In genomic region chr4:124659251-124660217, GRCm38 (mm10) we compare ENCODE assay signal across 8 mouse cellular contexts. TPM values are rescaled to one million over a fixed set of nuclear protein-coding genes. Genes with fewer than 3 reads are reported as not detected.
A peak's percentile ranks its signal among the peaks of the same experiment; 100 is the strongest.
DNase-seq lines count a peak whose midpoint lies in the region; ATAC-seq and TF ChIP-seq lines count a peak whose summit lies in the region.

No protein-coding gene starts in this region.

- ATAC-seq in liver, postnatal 0 days: no peak
- no peak for ATAC-seq in megakaryocyte-erythroid progenitor cell, adult 5-6 weeks (replicated peaks; ENCODE audit: low FRiP score, low TSS enrichment, poor library complexity, severe bottlenecking)
- no peak for ATAC-seq in megakaryocyte progenitor cell, adult 5-6 weeks (replicated peaks; ENCODE audit: poor library complexity)

- 0 out of 2 replicates have a peak, but pooled peaks cover 3% of the 10 kb centered on the region for H3K36me3 ChIP-seq in ES-Bruce4 (ENCODE audit: control insufficient read depth, insufficient read depth, low read length, poor library complexity, severe bottlenecking)
- no peaks in the 10 kb centered on the region for H3K36me3 ChIP-seq in liver, postnatal 0 days (replicated peaks; ENCODE audit: insufficient read depth, low read length)

- no peak for TF ChIP-seq POLR2A in ES-Bruce4 (IDR thresholded peaks at IDR 0.05; ENCODE audit: insufficient read depth, low read length)

- WGBS in liver, postnatal 0 days (ENCODE audit: insufficient replicate concordance): 3% methylated on average over 68 of the region's 68 CpGs

- peak overlapping the region; percentile 72 for H3K9ac ChIP-seq in ES-Bruce4 (ENCODE audit: low read depth, poor library complexity, severe bottlenecking)
- H3K9ac ChIP-seq in liver, postnatal 0 days (replicated peaks): no peak overlapping the region

- H3K4me1 ChIP-seq in ES-Bruce4 (ENCODE audit: control insufficient read depth, insufficient read depth, low read length): no peaks in the 10 kb centered on the region
- peaks cover 13% of the 10 kb centered on the region for H3K4me1 ChIP-seq in liver, postnatal 0 days (ENCODE audit: insufficient read depth)

- H3K4me3 ChIP-seq in ES-Bruce4 (ENCODE audit: low read depth, low read length): peak overlapping the region; percentile 59
- peak overlapping the region; percentile 17 for H3K4me3 ChIP-seq in liver, postnatal 0 days (ENCODE audit: low read depth, low read length)

- intact Hi-C loops in heart, postnatal 36 days (cut with DNase I): no loop called here

- H3K27ac ChIP-seq in ES-Bruce4 (ENCODE audit: insufficient read depth, low read length): no peak overlapping the region
- H3K27ac ChIP-seq in liver, postnatal 0 days (ENCODE audit: low read depth): no peak overlapping the region

- peak; percentile 40 for DNase-seq in embryo, embryonic 10.5 days (ENCODE audit: low spot score)
- DNase-seq in embryo, embryonic 9.5 days (ENCODE audit: extremely low spot score): no peak
- peak; percentile 18 to 42 for DNase-seq in heart, postnatal 36 days
- no peak for DNase-seq in liver, postnatal 0 days
- no peak for DNase-seq in layer of hippocampus, adult 8-10 months (ENCODE audit: low spot score in 2 of 2)

- TF ChIP-seq CTCF in ES-Bruce4 (IDR thresholded peaks at IDR 0.05; ENCODE audit: low read depth, low read length): no peak
- TF ChIP-seq CTCF in liver, postnatal 0 days (IDR thresholded peaks at IDR 0.05; ENCODE audit: low read depth): no peak

- H3K9me3 ChIP-seq in ES-Bruce4 (replicated peaks; ENCODE audit: control insufficient read depth, insufficient read depth, low read length, poor library complexity, severe bottlenecking): no peaks in the 10 kb centered on the region
- no peaks in the 10 kb centered on the region for H3K9me3 ChIP-seq in liver, postnatal 0 days (ENCODE audit: low read length)

- TF ChIP-seq EP300 in ES-Bruce4 (IDR thresholded peaks at IDR 0.05; ENCODE audit: insufficient read depth, low read depth, low read length): no peak
- TF ChIP-seq EP300 in liver, postnatal 0 days (IDR thresholded peaks at IDR 0.05; ENCODE audit: low read depth): no peak

- peaks cover 16% of the 10 kb centered on the region for H3K27me3 ChIP-seq in ES-Bruce4 (ENCODE audit: control insufficient read depth, insufficient read depth, low read length, poor library complexity, severe bottlenecking)
- peaks cover 87% of the 10 kb centered on the region for H3K27me3 ChIP-seq in liver, postnatal 0 days (ENCODE audit: insufficient read depth, low read length)

- peak overlapping the region; percentile 0; the same call in 1 of the 2 replicates for H3K4me2 ChIP-seq in liver, postnatal 0 days (ENCODE audit: low read depth, low read length)

RNA-seq across cellular contexts. Expression of gene Pou3f1, which starts 2.9 kb away (rescaled TPM):
- polyA plus RNA-seq in ES-Bruce4 (2011; ENCODE audit: insufficient read depth, insufficient read length, low read depth, missing spikeins): 12.8 and 14.9 TPM in 2 replicates
- under 1 TPM; 0.11 to 0.16 TPM for total RNA-seq in heart, postnatal 36 days (2021)
- not detected in 2 replicates for polyA plus RNA-seq in liver, postnatal 0 days (2015; fragmentation: Nextera tagmentation; extraction: Ambion mirVana)
- total RNA-seq in megakaryocyte-erythroid progenitor cell, adult 5-6 weeks (2014; fragmentation: Nextera tagmentation): not detected in 2 replicates
- total RNA-seq in megakaryocyte-erythroid progenitor cell, adult 5-6 weeks (2017): 0.23 TPM in 1 of 2 replicates, not detected in the other
- 0.05 TPM in 1 of 2 replicates, not detected in the other for total RNA-seq in megakaryocyte progenitor cell, adult 5-6 weeks (2015)
- not detected in 2 replicates for total RNA-seq in megakaryocyte progenitor cell, adult 5-6 weeks (2017)
- total RNA-seq in layer of hippocampus, adult 8-10 months (2022): 10 to 100 TPM; 39.6 to 42.8 (median 40.0) TPM

RNA-seq across cellular contexts. Expression of gene Utp11, which starts 33.9 kb away (rescaled TPM):
- 56.9 and 60.4 TPM in 2 replicates for polyA plus RNA-seq in ES-Bruce4 (2011; ENCODE audit: insufficient read depth, insufficient read length, low read depth, missing spikeins)
- total RNA-seq in heart, postnatal 36 days (2021): 10 to 100 TPM; 12.1 to 14.0 TPM
- 20.1 and 21.6 TPM in 2 replicates for polyA plus RNA-seq in liver, postnatal 0 days (2015; fragmentation: Nextera tagmentation; extraction: Ambion mirVana)
- total RNA-seq in megakaryocyte-erythroid progenitor cell, adult 5-6 weeks (2014; fragmentation: Nextera tagmentation): 54.9 and 55.0 TPM in 2 replicates
- total RNA-seq in megakaryocyte-erythroid progenitor cell, adult 5-6 weeks (2017): 101 and 103 TPM in 2 replicates
- 78.0 and 81.5 TPM in 2 replicates for total RNA-seq in megakaryocyte progenitor cell, adult 5-6 weeks (2015)
- total RNA-seq in megakaryocyte progenitor cell, adult 5-6 weeks (2017): 70.8 and 93.1 TPM in 2 replicates
- total RNA-seq in layer of hippocampus, adult 8-10 months (2022): 10 to 100 TPM; 15.3 to 18.3 (median 16.4) TPM

RNA-seq across cellular contexts. Expression of gene Fhl3, which starts 41.0 kb away (rescaled TPM):
- 11.4 and 14.0 TPM in 2 replicates for polyA plus RNA-seq in ES-Bruce4 (2011; ENCODE audit: insufficient read depth, insufficient read length, low read depth, missing spikeins)
- total RNA-seq in heart, postnatal 36 days (2021): 10 to 100 TPM; 12.9 to 13.7 TPM
- polyA plus RNA-seq in liver, postnatal 0 days (2015; fragmentation: Nextera tagmentation; extraction: Ambion mirVana): 2.5 and 2.7 TPM in 2 replicates
- 3.3 and 5.3 TPM in 2 replicates for total RNA-seq in megakaryocyte-erythroid progenitor cell, adult 5-6 weeks (2014; fragmentation: Nextera tagmentation)
- total RNA-seq in megakaryocyte-erythroid progenitor cell, adult 5-6 weeks (2017): 0.42 and 4.1 TPM in 2 replicates
- 17.1 and 19.3 TPM in 2 replicates for total RNA-seq in megakaryocyte progenitor cell, adult 5-6 weeks (2015)
- total RNA-seq in megakaryocyte progenitor cell, adult 5-6 weeks (2017): 4.9 and 5.3 TPM in 2 replicates
- total RNA-seq in layer of hippocampus, adult 8-10 months (2022): 1 to 10 TPM; 1.6 to 2.9 (median 2.0) TPM

RNA-seq across cellular contexts. Expression of gene 3100002H09Rik, which starts 48.9 kb away (rescaled TPM):
- 0.78 TPM in 1 of 2 replicates, not detected in the other for polyA plus RNA-seq in ES-Bruce4 (2011; ENCODE audit: insufficient read depth, insufficient read length, low read depth, missing spikeins)
- total RNA-seq in heart, postnatal 36 days (2021): not detected
- not detected in 2 replicates for polyA plus RNA-seq in liver, postnatal 0 days (2015; fragmentation: Nextera tagmentation; extraction: Ambion mirVana)
- total RNA-seq in megakaryocyte-erythroid progenitor cell, adult 5-6 weeks (2014; fragmentation: Nextera tagmentation): not detected in 2 replicates
- not detected in 2 replicates for total RNA-seq in megakaryocyte-erythroid progenitor cell, adult 5-6 weeks (2017)
- not detected in 2 replicates for total RNA-seq in megakaryocyte progenitor cell, adult 5-6 weeks (2015)
- not detected in 2 replicates for total RNA-seq in megakaryocyte progenitor cell, adult 5-6 weeks (2017)
- total RNA-seq in layer of hippocampus, adult 8-10 months (2022): 1 to 10 TPM in 2 of 4 experiments, under 1 TPM in 2; 0.80 to 2.4 (median 1.1) TPM

RNA-seq across cellular contexts. Expression of gene Sf3a3, which starts 55.0 kb away (rescaled TPM):
- polyA plus RNA-seq in ES-Bruce4 (2011; ENCODE audit: insufficient read depth, insufficient read length, low read depth, missing spikeins): 110 and 127 TPM in 2 replicates
- total RNA-seq in heart, postnatal 36 days (2021): 10 to 100 TPM; 18.1 to 18.2 TPM
- 37.1 and 37.2 TPM in 2 replicates for polyA plus RNA-seq in liver, postnatal 0 days (2015; fragmentation: Nextera tagmentation; extraction: Ambion mirVana)
- 99.2 and 101 TPM in 2 replicates for total RNA-seq in megakaryocyte-erythroid progenitor cell, adult 5-6 weeks (2014; fragmentation: Nextera tagmentation)
- total RNA-seq in megakaryocyte-erythroid progenitor cell, adult 5-6 weeks (2017): 208 and 222 TPM in 2 replicates
- total RNA-seq in megakaryocyte progenitor cell, adult 5-6 weeks (2015): 98.5 and 113 TPM in 2 replicates
- total RNA-seq in megakaryocyte progenitor cell, adult 5-6 weeks (2017): 158 and 175 TPM in 2 replicates
- total RNA-seq in layer of hippocampus, adult 8-10 months (2022): 10 to 100 TPM; 33.8 to 39.5 (median 36.0) TPM

Comparison
In these comparisons a context has a peak if more than half of its experiments do, and no peak if none do; other contexts are left out.
1. DNase-seq: peak in embryo, embryonic 10.5 days (single experiment) and heart, postnatal 36 days (2 of 2); none in embryo, embryonic 9.5 days (single experiment), liver, postnatal 0 days (single experiment) and layer of hippocampus, adult 8-10 months (0 of 2).
2. RNA of gene Pou3f1, which starts 2.9 kb away (total RNA-seq): 39.6 to 42.8 TPM in layer of hippocampus, adult 8-10 months; 0.23 TPM in megakaryocyte-erythroid progenitor cell, adult 5-6 weeks, 0.11 to 0.16 TPM in heart, postnatal 36 days and 0.05 TPM in megakaryocyte progenitor cell, adult 5-6 weeks; every median in the first group is over 10 times any median in the second.